Mouse (Mus musculus) left cerebral cortex, adult 6 months (tissue): ENCODE data around the gene Mpv17l. TPM values are rescaled to one million over a fixed set of nuclear protein-coding genes. Genes with fewer than 3 reads are reported as not detected.

Source experiments
- long read RNA-seq, 2 experiments: library from polyadenylated mRNA; unstranded; transcript quantifications; one replicate each; pipeline ENCODE4 v2.0.0; 2019 to 2020
- polyA plus RNA-seq: library from polyadenylated mRNA; unstranded; fragments of <200 nt; fragmentation: Nextera tagmentation; gene quantifications from 2 replicates; pipeline ENCODE4 v1.2.3, GENCODE M21; 2021

Mpv17l gene
- polyA plus RNA-seq: 56.3 and 74.4 TPM in 2 replicates
- long read RNA-seq, experiment 1, transcript Mpv17l-204 (4 exons, 2,155 nt): minor isoform, 59 of 435 reads
- long read RNA-seq, experiment 1, transcript Mpv17l-201 (4 exons, 3,087 nt): major isoform, 227 of 435 reads
- long read RNA-seq, experiment 1, transcript Mpv17l-203 (4 exons, 3,089 nt): minor isoform, 50 of 435 reads
- long read RNA-seq, experiment 1, transcript Mpv17l-206 (5 exons, 2,315 nt): minor isoform, 42 of 435 reads
- long read RNA-seq, experiment 1, partial matches to known transcripts: 15 of 435 reads
- long read RNA-seq, experiment 1, other reads (novel, unspliced or antisense): 37 of 435 reads
- long read RNA-seq, experiment 2, transcript Mpv17l-203 (4 exons, 3,089 nt): minor isoform, 8 of 98 reads
- long read RNA-seq, experiment 2, transcript Mpv17l-204 (4 exons, 2,155 nt): minor isoform, 9 of 98 reads
- long read RNA-seq, experiment 2, transcript Mpv17l-201 (4 exons, 3,087 nt): major isoform, 53 of 98 reads
- long read RNA-seq, experiment 2, partial matches to known transcripts: 0 of 98 reads
- long read RNA-seq, experiment 2, other reads (novel, unspliced or antisense): 23 of 98 reads

DNA sequence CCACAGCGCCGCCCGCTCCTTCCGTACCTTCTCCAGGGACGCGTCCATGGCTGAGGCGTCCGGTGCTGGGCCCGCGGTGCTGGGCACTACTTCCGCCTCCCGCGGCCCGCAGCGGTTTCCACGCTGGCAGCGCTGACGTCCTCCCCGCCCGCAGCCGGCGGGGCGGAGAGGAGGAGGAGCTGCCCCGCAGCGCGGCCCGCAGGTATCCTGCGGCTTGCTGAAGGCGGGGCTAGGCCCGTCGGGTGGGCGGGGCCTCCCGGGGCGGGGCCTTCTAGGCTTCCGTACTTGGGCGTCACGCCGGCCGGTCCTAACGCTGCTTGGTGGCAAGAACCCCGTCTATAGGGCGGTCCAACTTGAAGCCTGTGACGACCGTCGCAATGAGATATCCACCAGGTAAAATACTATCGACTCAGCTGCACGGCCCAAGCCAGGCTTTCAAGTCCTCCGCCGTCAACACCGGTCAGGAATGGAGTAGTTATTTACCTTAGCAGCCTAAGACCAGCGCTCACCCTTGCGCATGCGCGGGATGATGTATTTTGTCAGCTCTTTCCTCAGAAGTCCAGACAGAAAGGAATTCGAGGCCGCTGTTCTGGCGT, at the start of gene Mpv17l, which contains the start of gene Pdxdc1:
TSS of gene Mpv17l (plus strand) at position 274 of the 596 bp plus-strand sequence.
TSS of gene Pdxdc1 (minus strand) at position 244 of the 596 bp plus-strand sequence.

DNA sequence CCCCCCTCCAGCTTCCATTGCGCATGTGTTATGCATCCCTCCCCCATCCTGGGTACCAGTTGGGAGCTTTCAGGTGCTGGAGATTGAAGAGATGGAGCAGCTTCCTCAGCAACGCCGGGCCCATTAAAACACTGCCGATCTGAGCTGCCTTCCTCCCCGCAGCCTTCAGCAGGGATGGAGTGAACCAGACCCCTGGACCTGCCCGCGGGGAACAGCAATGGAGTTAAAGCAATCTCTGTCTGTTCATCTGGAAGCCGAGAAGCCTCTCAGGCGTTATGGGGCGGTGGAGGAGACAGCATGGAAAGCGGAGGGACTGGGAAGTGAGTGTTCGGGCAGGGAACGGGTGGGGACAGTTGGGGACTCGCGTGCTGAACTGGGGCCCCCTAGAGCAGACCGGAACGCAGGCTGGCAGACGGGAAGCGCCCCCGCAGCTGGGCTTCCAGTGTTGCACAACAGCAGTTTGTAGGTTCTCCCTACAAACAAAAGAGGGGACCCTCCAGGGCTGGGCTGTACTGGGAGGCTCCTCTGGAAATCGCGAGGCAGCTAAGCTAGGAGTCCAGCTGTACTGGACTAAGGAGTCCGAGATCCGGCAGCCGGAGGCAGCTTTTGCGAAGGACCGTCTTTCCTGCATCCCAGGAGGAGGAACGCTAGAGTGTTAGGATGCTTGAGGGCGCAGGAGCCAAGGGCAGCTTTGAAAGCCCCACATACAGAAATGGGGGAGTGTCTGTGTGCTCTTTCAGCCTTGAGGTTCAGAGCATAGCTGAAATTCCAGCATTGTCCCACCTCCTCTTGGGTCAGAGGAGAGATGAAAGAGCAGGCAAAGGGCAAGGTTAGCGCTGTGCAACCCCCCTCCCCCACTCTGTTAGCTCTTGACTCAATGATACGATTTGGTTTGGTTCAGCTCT, 83.9 kb downstream of the Mpv17l start, which contains the start of the genes 2900011O08Rik and Ifitm7:
TSS of gene 2900011O08Rik (plus strand) at position 31 of the 905 bp plus-strand sequence.
TSS of gene Ifitm7 (minus strand) at position 315 of the 905 bp plus-strand sequence.

Other genes starting within 250 kb of the Mpv17l start
- 11.4 and 13.7 TPM in 2 replicates for gene Parn, start 235.0 kb upstream of the Mpv17l start, polyA plus RNA-seq
- gene Bfar, start 231.3 kb upstream of the Mpv17l start, polyA plus RNA-seq: 22.1 and 26.9 TPM in 2 replicates
- gene 3110001I22Rik, start 231.2 kb upstream of the Mpv17l start, polyA plus RNA-seq: 1.3 and 1.7 TPM in 2 replicates
- gene Pla2g10, start 172.2 kb upstream of the Mpv17l start, polyA plus RNA-seq: not detected in 2 replicates
- gene Rrn3, start 122.5 kb upstream of the Mpv17l start, polyA plus RNA-seq: 48.8 and 64.3 TPM in 2 replicates
- 182 and 194 TPM in 2 replicates for gene Ntan1, start 84.3 kb upstream of the Mpv17l start, polyA plus RNA-seq
- gene Pdxdc1, start within 50 bp of the Mpv17l start, polyA plus RNA-seq: 39.2 and 48.2 TPM in 2 replicates
- gene 2900011O08Rik, start 83.4 kb downstream of the Mpv17l start, polyA plus RNA-seq: 151 and 175 TPM in 2 replicates
- not detected in 2 replicates for gene Ifitm7, start 83.7 kb downstream of the Mpv17l start, polyA plus RNA-seq